Mouse (Mus musculus): Measurements from ENCODE around the gene Macrod1.

Macrod1 gene

DNA sequence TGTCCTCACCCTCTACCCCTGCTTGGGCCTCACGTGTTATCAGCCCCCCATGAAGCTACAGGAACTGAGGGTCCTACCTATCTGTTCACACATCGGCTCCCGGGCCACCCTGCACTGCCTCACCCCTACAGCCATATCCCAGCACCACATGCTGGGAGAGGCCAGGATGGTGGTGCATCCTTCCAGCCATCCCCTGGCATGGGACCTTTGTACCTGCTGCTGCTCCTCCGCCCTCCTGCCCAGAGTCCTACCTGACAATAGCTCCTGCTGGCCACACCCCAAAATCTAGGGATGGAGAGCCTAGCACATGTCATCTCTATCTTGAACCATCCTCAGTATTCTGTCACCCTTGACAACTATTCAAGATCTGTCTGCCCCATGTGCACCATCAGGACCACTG lies 132.4 kb downstream of the Macrod1 start:
- in situ Hi-C loops (cut with MboI, MseI), result loop anchor here (10.0 kb wide), 1 partner anchor 514 kb away; no protein-coding TSS in a partner anchor

DNA sequence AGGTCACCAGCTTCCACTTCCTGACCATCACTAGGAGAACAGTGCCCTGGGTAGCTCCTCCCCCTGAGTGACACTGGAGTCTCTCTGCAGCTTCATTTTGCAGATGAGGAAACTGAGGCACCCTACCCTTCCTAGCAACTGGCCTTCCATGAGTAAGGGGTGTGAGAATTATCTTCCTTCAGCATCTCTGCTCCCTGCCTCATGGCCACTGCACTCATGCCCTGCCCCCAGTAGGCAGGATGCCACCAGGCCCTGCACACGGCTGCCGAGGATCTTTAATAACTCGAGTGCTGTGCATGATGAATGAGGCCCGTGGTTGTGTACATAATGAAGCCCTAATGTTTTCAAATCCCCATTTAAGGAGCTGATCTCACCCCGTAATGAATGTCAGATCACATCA lies 134.4 kb downstream of the Macrod1 start:
- in situ Hi-C loops (cut with MboI, MseI), result loop anchor here (10.0 kb wide), 1 partner anchor 126 kb away; no protein-coding TSS in a partner anchor

DNA sequence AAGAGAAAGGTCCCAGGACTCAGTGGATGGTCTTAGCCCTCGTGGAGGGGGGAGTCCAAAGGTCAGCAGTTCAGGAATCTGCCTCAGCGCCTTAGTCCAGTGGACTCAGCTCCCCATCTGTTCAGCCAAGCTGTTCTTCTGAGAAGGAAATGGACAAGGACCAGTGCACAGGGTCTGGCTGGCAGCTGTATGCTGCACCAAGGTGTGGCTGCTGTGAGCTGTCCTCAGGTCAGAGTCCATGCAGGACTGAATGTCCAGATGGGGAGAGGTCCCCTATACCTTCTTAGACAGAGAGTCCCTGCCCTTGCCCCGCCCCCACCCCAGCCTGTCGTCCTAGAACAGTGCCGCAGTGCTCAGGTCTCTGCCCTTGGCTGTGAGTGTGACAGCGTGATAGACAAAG lies 135.0 kb downstream of the Macrod1 start:
- in situ Hi-C loops (cut with MboI, MseI), result loop anchor here (10.0 kb wide), 1 partner anchor 127 kb away; no protein-coding TSS in a partner anchor

DNA sequence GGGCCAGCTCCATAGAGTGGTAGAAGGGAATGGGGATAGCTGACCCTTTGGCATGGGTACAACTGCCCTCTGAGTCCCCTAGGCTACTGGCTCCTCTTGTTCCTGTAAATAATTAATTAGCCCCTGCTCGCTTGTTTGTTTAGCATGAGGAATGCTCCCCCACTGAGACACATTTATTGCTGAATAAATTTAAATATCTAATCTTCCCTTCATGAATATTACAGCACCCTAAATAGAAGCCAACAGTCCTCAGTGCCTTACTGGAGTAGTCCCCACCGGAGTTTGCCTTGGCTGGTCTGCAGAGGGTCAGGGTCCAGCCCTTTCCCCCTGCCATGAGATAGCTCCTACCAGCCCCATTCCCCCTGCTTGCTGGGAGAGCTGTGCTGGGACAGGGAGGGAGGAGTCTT lies 136.0 kb downstream of the Macrod1 start:
- in situ Hi-C loops (cut with MboI, MseI), result loop anchor here (10.0 kb wide), 1 partner anchor 128 kb away; no protein-coding TSS in a partner anchor

DNA sequence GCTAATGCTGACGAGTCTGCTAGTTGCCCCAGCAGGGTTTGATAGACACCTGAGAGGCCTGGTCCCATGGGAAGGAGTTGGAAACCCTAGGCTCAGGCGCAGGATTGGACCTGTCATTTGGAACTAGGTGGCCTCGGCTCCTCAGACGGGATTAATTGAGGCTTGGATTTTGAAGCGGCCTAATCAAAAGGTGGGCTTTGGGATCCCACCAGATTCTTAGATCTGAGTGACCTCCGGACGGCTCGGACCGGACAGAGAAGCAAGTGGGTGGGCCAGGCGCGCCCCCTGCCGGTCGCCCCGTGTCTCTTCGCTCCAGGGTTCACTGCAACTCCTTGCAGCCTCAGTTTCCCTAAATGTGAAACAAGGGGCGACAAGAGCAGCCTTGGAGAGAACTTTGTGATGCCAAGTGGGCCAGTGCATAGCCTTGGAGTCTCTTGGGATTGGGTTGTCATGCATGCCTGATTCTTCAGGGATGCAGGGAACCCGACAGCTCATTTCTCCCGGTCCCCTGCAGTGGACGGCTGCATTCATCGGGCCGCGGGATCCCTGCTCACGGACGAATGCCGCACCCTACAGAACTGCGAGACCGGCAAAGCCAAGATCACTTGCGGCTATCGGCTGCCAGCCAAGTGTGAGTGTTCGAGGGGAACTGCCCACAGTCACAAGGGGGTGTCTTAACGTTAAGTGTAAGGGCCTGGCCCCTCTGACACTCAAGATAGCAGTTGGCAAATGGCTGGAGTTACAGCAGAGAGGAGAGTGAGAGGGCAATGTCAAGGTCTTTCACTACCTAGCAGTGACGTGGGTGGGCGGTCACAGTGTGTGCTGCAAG lies 139.5 kb downstream of the Macrod1 start:
- in situ Hi-C loops (cut with MboI, MseI), result loop anchor here (10.0 kb wide), 1 partner anchor 131 kb away; no protein-coding TSS in a partner anchor

DNA sequence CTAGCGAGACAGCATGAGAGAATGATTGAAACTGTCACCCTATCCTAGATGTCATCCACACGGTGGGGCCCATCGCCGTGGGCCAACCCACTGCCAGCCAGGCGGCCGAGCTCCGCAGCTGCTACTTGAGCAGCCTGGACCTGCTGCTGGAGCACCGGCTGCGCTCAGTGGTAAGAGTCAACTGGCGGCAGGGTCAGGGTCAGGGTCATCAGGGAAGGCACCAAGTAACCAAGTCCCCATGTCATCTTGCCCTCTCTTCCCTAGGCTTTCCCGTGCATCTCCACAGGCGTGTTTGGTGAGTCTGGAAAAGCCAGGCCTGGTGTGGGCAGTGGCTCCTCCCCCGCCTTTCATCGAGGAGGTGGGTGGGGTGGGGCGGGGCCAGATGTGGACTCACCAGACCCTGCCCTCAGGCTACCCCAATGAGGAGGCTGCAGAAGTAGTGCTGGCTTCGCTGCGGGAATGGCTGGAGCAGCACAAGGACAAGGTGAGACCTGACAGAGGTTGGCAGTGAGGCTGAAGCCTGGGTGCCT lies 140.2 kb downstream of the Macrod1 start:
- in situ Hi-C loops (cut with MboI, MseI), result loop anchor here (10.0 kb wide), 1 partner anchor 132 kb away; no protein-coding TSS in a partner anchor

DNA sequence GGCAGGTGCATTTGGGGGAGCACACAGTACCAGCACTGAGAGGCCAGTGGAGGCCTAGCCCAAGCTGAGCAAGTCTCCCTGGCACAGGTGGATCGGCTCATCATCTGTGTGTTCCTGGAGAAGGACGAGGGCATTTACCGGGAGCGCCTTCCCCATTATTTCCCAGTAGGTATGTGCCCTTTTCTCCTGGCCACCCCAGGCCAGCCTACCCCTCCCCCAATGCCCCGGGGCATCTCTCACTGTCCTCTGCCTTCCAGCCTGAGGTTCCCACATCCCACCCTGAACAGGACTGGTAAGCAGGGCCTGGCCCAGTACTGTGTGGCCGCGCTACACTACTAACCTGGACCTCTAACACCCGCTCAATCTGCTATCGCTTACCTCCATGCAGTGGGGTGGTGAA lies 140.8 kb downstream of the Macrod1 start:
- in situ Hi-C loops (cut with MboI, MseI), result loop anchor here (10.0 kb wide), 1 partner anchor 133 kb away; no protein-coding TSS in a partner anchor

DNA sequence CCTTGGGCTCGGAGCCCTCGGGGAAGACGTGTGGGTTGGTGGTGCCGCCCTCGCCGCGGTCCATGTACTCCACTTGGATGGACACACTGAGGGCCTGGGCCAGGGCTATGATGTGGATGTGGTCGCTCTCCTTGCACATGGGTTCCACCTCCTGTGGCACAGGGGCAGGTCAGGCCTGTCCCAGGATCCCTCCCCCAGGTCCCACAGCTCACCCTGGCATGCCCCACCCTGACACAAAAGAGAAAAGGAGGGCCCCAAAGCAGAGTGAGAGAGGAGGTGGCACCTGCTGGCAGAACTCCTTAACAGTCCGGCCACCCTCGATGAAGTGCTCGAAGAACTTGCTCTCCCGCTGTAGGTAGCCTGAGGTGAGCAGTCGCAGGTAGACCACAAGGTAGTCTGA lies 142.5 kb downstream of the Macrod1 start:
- in situ Hi-C loops (cut with MboI, MseI), result loop anchor here (10.0 kb wide), 1 partner anchor 134 kb away; no protein-coding TSS in a partner anchor

DNA sequence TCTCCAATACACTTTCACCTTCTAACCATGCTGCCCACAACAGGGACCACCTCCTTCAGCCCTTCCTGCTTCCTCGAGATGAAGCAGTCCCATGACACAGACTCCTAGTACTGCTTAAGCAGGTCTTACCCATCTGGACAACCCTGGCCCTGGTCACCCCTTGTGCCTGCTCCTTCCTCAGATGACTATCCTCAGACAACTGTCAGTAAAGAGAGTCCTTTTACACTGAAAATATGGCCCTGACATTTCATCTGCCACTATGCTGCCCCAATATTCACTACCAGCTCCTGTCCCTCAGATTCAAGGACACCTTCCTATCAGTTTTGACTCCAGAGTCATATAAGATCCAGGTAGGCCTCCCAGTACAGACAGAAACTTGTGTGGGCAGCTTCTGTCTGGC lies 143.8 kb downstream of the Macrod1 start:
- in situ Hi-C loops (cut with MboI, MseI), result no loop called here

DNA sequence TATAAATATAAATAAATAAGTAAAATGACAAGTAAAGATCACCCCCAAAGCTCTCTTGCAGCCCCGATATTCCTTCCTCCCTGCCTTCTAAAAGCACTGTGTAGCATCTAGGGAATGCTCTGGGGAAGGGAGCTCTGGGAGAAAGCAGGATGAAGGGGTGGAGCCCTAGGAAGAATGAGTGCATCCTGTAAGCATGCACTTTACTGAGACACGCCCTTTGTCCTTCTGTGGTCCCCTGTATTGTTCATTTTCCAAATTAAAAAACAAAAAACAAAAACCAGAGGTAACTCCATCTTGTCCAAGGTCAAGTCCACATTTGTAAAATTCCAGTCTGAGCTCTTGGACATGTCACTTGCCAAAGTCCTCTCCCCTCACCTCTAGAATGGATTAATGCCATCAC lies 148.3 kb downstream of the Macrod1 start:
- in situ Hi-C loops (cut with MboI, MseI), result no loop called here

DNA sequence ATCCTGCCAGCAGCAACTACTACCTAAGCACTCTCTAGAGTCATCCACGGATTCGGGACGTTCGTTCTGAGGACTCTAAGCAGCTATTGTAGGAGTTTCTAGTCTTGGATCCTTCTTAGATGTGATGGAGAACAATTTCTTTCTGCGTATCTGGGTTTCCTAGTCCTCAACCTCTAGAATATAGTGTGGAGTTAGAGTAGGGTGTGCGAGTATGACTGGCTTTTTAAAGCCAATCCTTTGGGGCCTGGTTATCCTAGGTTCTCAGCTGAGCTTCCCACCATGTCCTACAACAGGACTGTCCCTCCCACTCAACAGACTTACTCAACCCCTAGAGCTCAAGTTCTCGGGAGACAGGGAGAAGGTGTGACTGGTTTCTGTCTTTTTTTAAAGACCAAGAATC lies 148.7 kb downstream of the Macrod1 start:
- in situ Hi-C loops (cut with MboI, MseI), result no loop called here

DNA sequence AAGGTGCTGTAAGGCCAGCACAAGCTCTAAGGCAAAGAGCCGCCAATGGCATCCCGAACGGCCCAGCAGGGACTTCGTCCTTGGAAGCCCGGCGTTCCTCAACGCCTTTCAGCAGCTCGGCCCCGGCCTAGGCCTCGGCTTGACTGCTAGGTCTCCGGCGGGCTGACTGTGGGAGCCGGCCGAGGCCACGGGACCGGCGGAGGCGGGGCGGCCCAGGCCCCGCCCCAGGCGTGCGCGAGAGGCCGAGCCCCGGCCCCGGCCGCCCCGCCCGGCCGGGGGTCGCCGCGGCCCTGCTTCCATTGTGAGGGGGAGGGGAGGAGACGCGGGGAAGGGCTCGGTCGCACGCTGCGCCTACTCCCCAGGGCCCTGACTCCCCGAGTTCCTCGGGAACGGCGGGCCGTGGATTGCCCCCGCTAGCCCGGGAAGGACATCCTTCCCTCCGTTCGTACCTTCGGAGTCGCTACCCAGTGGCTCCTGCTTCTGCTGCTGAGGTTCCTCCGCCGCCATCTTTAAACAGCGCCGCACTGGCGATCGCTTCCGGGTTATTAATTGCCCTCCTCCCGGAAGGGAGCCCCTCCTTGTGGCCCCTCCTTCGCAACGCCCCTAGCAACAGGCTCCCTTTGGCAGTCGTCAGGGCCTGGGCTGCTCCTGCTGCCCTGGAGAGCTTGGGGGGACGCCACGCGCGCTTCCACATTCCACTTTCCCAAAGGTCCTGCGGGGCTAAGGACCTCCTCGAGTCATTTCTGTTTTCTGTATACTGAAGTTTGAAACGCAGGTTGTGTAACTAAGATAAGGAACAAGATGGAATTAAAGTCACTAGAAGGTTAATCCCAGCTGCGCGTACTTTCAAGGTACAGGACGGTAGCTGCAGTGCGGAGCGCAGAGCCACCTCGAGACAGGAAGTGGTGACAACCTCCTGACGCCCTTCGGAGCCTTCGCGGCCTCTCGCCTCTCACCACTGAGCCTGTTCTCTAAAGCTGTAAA lies 149.4 kb downstream of the Macrod1 start, which contains the start of gene Otub1:
Gene Otub1 (minus strand): TSS at position 564 of the 984 bp plus-strand sequence.
- in situ Hi-C loops (cut with MboI, MseI), result no loop called here

DNA sequence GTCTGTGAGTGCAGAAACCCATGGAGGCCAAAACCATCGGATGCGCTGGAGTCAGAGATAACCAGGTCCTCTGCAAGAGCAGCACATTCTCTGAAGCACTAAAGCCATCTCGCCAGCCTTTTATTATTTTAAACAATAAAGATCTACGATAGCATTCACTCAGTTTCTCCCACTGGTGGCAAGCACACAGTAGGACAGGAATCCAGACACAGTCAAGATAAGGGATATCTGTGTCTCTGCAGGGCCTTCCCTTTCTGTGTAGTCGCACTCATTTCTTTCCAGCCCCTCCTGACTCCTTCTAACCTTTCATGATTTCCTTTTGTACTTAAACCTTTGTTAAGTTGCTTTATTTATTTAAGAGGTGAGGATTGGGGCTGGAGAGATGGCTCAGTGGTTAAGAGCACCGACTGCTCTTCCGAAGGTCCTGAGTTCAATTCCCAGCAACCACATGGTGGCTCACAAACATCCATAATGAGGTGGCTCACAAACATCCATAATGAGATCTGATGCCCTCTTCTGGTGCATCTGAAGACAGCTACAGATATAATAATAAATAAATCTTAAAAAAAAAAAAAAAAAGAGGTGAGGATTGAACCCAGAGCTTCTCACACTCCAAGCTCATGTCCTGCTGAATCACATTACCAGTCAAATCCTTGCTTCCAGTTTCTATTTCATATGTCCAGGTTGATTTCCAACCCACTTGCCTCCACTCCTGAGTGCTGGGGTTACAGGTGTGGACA lies 153.5 kb downstream of the Macrod1 start:
- in situ Hi-C loops (cut with MboI, MseI), result no loop called here

DNA sequence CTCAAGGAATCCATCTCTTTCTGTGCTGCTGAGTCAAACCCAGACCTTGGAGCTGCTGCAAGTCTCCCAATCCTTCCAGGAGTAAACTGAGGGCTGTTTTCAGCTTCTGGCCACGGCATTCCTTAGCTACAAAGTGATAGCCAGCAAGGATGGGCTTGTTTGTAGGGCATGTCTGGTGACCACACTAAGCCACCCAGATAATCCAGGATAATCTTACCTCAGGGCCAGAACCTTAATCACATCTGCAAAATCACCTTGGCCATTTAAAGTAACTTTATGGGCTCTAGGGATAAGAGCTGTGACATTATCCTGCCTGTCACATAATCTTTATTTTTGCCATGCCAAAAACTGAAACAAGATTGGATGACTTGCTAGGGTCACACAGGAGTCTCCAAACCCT lies 155.6 kb downstream of the Macrod1 start:
- in situ Hi-C loops (cut with MboI, MseI), result no loop called here

DNA sequence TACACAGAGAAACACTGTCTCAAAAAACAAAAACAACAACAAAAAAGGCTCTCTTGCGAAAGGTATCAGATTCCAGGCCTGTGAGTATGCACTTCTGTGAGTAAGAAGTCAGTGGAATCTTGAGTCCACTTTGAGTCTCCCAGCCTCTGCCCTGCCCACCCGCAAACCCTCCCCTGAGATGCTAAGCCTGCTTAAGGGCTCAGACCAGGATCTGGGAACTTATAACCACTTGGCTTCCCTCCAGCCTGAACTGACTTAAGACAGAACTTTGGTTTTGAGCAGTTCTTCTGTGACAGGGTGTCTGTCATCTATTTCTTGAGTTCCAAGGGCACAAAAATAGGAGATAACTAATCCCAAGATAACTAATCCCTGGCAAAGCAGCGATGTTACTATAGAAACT lies 156.4 kb downstream of the Macrod1 start:
- in situ Hi-C loops (cut with MboI, MseI), result no loop called here

DNA sequence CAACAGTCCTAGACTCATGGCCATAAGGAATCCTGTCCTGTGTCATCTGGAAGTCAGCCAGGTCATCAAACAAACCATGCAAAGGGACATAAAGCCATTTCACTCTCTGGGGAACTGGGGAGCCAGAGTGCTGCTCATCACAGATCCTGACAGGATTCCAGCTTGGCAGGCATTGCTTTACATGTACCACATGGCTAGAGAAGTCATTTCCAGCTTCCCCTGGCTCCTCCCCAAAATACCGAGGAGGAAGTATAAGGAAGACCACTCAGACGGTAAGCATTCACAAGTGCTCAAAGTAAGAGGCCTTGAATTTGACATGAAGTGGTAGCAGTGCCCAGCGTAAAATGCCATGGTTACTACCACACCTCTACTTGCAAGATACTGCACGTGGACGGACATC lies 157.9 kb downstream of the Macrod1 start:
- in situ Hi-C loops (cut with MboI, MseI), result no loop called here

DNA sequence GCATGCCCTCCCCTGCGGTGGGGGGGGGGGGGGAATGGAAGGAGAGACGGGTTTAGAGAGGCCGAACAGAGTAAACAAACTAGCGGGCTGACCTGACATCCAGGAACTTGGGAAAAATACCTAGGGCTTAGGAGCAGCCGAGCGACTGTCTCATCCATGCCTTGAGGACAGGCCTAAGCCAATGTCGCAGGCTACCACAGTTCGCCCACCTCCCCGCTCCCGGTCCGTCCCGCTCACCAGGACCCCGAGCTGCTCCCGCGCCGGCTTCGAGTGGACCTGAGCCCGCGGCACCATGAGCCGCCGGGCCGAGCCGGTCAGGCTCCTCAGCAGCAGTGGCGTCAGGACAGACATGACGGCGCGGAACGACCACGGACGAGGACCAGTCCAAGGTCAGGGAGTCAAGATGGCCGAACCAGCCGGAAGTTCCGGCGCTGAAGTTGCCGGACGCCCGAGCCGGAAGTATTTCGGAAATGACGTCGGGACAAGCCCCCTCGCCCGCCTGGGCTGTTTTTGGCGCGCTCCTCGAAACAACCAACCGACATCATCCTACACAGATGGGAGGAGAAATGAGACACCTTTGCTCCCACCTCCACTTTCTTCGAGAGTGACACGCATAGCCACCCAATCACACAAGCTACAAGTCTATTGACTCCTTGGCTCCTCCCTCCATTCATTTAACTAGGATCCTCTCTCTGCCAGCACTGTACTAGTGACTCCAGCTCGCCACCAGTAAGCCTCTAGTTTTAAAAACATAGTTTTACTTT lies 160.7 kb downstream of the Macrod1 start, which contains the start of gene Cox8a:
Gene Cox8a (minus strand): TSS at position 455 of the 764 bp plus-strand sequence.
- in situ Hi-C loops (cut with MboI, MseI), result no loop called here

DNA sequence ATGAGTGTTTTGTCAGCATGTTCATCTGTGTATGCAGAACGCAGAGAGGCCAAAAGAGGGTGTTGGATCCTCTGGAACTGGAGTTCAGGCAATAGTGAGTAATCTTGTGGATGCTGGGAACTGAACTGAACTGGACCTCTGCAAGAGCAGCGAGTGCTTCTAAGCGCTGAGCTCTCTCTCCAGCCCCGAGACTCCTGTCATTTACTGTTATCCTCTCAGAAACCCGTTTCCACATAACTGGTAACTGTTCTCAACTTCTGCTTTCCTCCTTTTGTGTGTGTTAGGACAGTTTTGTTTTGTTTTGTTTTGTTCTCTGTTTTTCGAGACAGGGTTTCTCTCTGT lies 161.3 kb downstream of the Macrod1 start:
- in situ Hi-C loops (cut with MboI, MseI), result no loop called here

DNA sequence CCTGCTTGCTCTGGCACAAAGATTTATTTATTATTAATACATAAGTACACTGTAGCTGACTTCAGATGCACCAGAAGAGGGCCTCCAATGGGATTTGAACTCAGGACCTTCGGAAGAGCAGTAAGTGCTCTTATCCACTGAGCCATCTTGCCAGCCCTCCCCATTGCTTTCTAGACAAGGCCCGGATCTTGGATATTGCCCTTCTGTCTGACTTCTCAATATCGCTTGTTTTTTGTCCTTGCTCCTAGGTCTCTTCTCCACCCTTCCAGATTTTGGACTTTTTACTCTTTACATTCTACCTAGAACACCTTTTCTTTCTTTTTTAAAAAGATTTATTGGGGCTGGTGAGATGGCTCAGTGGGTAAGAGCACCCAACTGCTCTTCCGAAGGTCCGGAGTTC lies 162.1 kb downstream of the Macrod1 start:
- in situ Hi-C loops (cut with MboI, MseI), result no loop called here

DNA sequence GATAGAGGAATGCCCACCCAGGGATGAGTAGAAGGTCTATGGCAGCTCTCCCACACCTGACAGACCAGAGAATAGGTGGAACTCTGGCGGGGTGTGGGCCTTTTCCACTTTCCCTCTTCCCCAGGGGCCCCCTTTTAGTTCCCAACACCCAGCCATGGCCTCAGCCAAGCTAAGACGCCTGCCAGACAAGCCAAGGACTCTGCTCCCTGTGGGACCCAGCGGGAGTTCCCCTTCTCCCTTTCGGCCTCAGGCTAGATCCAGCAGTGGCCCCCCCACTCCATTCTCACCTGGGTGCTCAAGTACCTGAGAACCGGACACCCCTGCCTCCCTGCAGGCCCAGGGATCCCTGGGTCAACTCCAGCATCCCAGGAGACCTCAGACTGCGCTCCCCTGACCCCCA lies 165.6 kb downstream of the Macrod1 start:
- in situ Hi-C loops (cut with MboI, MseI), result loop anchor here (10.0 kb wide), 1 partner anchor 1693 kb away; no protein-coding TSS in a partner anchor
